Mouse (Mus musculus) hindbrain, embryonic 12.5 days (tissue): ENCODE data around the gene Zfp618. TPM values are rescaled to one million over a fixed set of nuclear protein-coding genes. Genes with fewer than 3 reads are reported as not detected.

Experiments
- ATAC-seq: fragments of 200-750 bp; cut with Nextera tagmentation; 2 replicates; pipeline ENCODE4 v1.8.0; 2017; ENCODE audit warnings: moderate TSS enrichment; ENCODE audit not compliant: low FRiP score
- H3K27ac ChIP-seq: fragments of 300-500 bp; sonication (generic); 2 replicates; pipeline ENCODE4 v1.5.1; 2016; ENCODE audit warnings: mild to moderate bottlenecking
- H3K27me3 ChIP-seq: fragments of 300-500 bp; sonication (generic); 2 replicates; pipeline ENCODE4 v1.6.1; 2016; ENCODE audit warnings: mild to moderate bottlenecking
- H3K36me3 ChIP-seq: fragments of 300-500 bp; sonication (generic); 2 replicates; pipeline ENCODE4 v1.6.1; 2016; ENCODE audit warnings: mild to moderate bottlenecking
- H3K4me1 ChIP-seq: fragments of 300-500 bp; sonication (generic); 2 replicates; pipeline ENCODE4 v1.6.1; 2016
- H3K4me2 ChIP-seq: fragments of 300-500 bp; sonication (generic); replicated peaks from 2 replicates; pipeline ENCODE4 v1.6.1; 2016; ENCODE audit warnings: mild to moderate bottlenecking
- H3K4me3 ChIP-seq: fragments of 300-500 bp; sonication (generic); 2 replicates; pipeline ENCODE4 v1.5.1; 2016; ENCODE audit warnings: mild to moderate bottlenecking
- H3K9ac ChIP-seq: fragments of 300-500 bp; sonication (generic); 2 replicates; pipeline ENCODE4 v1.6.1; 2016; ENCODE audit warnings: mild to moderate bottlenecking, moderate library complexity
- H3K9me3 ChIP-seq: fragments of 300-500 bp; sonication (generic); replicated peaks from 2 replicates; pipeline ENCODE4 v1.6.1; 2016; ENCODE audit warnings: mild to moderate bottlenecking
- WGBS: fragments of 180-500 bp; shearing (Covaris S2); methylation state at CpG from one replicate; pipeline ENCODE4 v1.1.7; 2016; 5-methylcytosine and 5-hydroxymethylcytosine counted together
- polyA plus RNA-seq: library from polyadenylated mRNA; unstranded; fragments of >200 nt; fragmentation: Nextera tagmentation; extraction: Ambion mirVana; gene quantifications from 2 replicates; pipeline ENCODE4 v1.2.1, GENCODE M21; 2016

Gene Zfp618
- polyA plus RNA-seq, 1 experiment from 2014 or later: 57.8 TPM

DNA sequence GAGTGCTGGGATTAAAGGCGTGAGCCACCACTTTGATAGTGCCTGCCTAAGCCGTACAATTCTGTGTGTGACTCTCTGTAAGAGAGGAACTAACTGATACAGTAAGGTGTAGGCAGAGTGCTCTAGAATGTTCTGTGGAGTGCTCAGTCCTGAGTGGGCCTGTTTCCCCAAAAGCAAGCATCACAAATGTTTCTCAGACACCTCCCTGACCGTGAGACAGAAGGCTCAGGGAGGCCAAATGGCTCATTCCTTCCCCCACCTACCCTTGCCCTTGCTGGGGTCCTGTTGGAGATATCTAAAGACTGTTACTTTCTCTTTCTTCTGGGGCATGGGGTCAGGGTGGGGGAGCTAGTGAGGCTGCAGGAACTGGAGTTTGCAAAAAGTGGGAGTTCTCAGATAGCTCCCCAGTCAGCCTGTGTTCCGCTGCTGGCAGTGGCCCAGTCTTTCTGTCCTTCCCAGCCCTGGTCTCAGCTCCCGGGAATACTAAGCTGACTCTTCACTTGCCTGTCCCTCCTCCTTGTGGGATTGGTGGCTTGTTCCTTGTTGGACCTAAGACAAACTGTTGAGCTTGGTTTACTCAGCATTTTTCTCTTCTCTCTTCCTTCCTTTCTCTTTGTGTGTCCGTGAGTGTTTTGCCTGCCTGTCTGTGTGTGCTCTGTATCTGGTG is 55.8 kb downstream of the Zfp618 start:
- Histone ChIP-seq H3K27me3 (no peaks in the 10 kb centered on the region), H3K4me2 (no peak overlapping the region), H3K36me3 (no peaks in the 10 kb centered on the region), H3K27ac (no peak overlapping the region), H3K4me1 (peaks cover 8% of the 10 kb centered on the region; the same call in 1 of the 2 replicates), H3K4me3 (no peak overlapping the region), H3K9ac (no peak overlapping the region), H3K9me3 (0 out of 2 replicates have a peak, but pooled peaks cover 3% of the 10 kb centered on the region)
- WGBS: 87% methylated on average over 6 of the region's 6 CpGs
- ATAC-seq: no peak

DNA sequence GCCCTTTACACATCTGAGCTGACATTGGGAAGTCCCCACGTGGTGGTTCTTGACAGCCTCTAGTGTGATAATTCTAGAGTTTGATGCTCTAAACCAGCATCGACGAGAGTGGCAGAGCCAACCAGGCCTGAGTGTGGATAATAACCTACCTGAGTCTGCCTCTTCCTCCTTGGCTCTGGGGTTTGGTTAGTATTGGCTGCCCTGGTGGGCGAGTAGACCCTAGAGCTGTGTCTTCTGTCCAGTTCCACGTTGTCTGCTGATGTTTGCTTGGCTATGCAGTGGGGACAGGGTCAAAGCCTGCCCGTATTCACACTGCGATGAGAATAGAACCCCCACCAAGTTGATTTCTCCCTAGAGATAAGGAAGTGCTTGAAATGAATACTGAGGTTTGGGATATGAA is 58.1 kb downstream of the Zfp618 start:
- no peak for ATAC-seq
- Histone ChIP-seq H3K4me2 (no peak overlapping the region), H3K9me3 (0 out of 2 replicates have a peak, but pooled peaks cover 3% of the 10 kb centered on the region), H3K27ac (no peak overlapping the region), H3K4me3 (no peak overlapping the region), H3K27me3 (no peaks in the 10 kb centered on the region), H3K36me3 (no peaks in the 10 kb centered on the region), H3K4me1 (peaks cover 8% of the 10 kb centered on the region; the same call in 1 of the 2 replicates), H3K9ac (no peak overlapping the region)
- 95% methylated on average over 7 of the region's 7 CpGs for WGBS

DNA sequence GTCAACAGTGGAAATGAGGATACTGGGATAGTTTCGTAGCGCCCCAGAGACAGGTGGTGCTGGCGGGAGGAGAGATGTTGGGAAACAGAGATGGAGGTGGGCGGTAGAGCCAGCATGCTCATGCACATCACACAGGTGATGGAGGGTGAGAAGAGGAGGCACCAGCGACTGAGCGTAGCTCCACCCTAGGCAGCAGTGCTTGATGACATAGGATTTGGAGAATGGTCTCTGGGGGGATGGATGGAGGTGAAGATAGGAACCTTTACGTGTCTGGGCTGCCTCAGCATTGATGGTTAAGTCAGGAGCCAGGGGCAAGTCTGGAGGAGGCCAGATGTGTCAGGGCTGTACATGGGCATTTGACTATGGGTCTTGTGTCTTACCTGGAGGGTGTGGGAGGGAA is 58.7 kb downstream of the Zfp618 start:
- Histone ChIP-seq H3K4me2 (no peak overlapping the region), H3K4me1 (peaks cover 8% of the 10 kb centered on the region; the same call in 1 of the 2 replicates), H3K36me3 (no peaks in the 10 kb centered on the region), H3K27me3 (no peaks in the 10 kb centered on the region), H3K27ac (no peak overlapping the region), H3K4me3 (no peak overlapping the region), H3K9ac (no peak overlapping the region), H3K9me3 (0 out of 2 replicates have a peak, but pooled peaks cover 3% of the 10 kb centered on the region)
- ATAC-seq: no peak
- WGBS: 96% methylated on average over 7 of the region's 7 CpGs

DNA sequence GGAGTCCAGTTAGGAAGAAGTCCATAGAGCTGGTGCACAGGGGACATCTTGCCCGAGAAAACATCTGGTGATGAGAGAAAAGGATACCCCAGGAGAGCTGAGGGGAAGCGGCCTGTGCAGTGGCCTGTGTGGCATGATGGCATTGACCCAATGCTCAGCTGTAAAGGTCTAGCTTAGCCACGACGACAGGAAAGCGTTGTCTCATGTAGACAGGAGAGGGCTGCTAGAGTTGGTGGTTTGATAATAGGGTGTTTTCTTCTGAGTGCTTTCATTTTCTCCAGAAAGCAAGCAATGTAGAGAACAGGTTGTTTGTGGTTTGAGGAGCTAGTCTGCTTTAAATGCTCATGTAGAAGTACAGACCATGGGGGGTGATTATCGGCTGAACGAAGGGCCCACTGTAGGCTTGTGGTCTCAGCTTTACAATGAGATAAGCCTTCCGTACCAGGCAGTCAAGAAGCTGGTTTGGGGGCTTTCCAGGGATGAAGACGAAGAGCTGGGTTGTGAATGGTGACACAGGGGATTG is 59.4 kb downstream of the Zfp618 start:
- peaks cover 5% of the 10 kb centered on the region; the same call in 1 of the 2 replicates for H3K4me1 ChIP-seq
- H3K4me2 ChIP-seq: no peak overlapping the region
- H3K4me3 ChIP-seq: no peak overlapping the region
- no peaks in the 10 kb centered on the region for H3K36me3 ChIP-seq
- ATAC-seq: no peak
- H3K27ac ChIP-seq: no peak overlapping the region
- no peak overlapping the region for H3K9ac ChIP-seq
- H3K9me3 ChIP-seq: 0 out of 2 replicates have a peak, but pooled peaks cover 3% of the 10 kb centered on the region
- H3K27me3 ChIP-seq: no peaks in the 10 kb centered on the region
- WGBS: 87% methylated on average over 9 of the region's 9 CpGs

DNA sequence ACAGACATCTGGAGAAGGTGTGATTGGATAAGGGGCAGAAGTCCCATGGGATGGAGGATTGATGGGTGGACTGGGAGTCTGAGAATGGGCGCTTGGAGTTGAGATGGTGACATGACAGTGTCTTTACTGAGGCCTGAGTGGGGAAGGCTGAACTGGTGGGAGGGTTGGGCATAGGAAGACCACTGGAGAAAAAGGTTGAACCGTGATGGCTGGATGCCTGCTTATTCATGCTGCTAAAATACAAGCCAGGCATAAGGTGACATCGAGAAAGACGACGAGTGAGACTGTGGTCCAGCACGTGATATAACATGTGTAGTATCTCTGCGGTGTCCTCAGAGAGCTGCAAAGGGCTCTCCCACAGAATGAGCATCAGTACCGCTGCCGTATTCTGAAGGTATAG is 59.9 kb downstream of the Zfp618 start:
- no peaks in the 10 kb centered on the region for H3K27me3 ChIP-seq
- H3K36me3 ChIP-seq: no peaks in the 10 kb centered on the region
- H3K4me2 ChIP-seq: no peak overlapping the region
- no peak overlapping the region for H3K27ac ChIP-seq
- 0 out of 2 replicates have a peak, but pooled peaks cover 3% of the 10 kb centered on the region for H3K9me3 ChIP-seq
- no peak overlapping the region for H3K9ac ChIP-seq
- H3K4me3 ChIP-seq: no peak overlapping the region
- 93% methylated on average over 9 of the region's 9 CpGs for WGBS
- ATAC-seq: no peak
- peaks cover 5% of the 10 kb centered on the region; the same call in 1 of the 2 replicates for H3K4me1 ChIP-seq

DNA sequence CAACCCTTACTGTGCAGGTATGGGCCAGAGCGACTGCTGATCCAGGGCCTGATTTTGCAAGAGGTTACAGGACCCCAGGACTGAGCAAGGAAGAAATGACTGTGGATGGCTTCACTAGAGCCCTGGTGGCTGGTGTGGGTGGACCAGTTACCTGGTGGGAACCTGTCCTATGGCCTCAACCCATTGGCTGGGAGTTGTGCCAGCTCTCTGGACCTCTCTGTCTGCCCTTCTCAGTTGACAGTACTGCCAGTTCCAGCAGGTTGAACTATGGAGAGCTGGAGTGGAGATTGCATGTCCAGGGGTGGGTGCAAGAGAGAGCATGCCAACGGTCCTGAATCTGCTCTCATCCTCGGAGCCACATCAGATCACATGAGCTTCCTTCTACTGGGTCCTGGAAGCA is 60.9 kb downstream of the Zfp618 start:
- no peak for ATAC-seq
- no peak overlapping the region for H3K9ac ChIP-seq
- H3K27ac ChIP-seq: no peak overlapping the region
- H3K27me3 ChIP-seq: no peaks in the 10 kb centered on the region
- H3K4me3 ChIP-seq: no peak overlapping the region
- 93% methylated on average over 3 of the region's 3 CpGs for WGBS
- H3K9me3 ChIP-seq: 0 out of 2 replicates have a peak, but pooled peaks cover 3% of the 10 kb centered on the region
- peaks cover 7% of the 10 kb centered on the region for H3K4me1 ChIP-seq
- no peaks in the 10 kb centered on the region for H3K36me3 ChIP-seq
- H3K4me2 ChIP-seq: no peak overlapping the region

DNA sequence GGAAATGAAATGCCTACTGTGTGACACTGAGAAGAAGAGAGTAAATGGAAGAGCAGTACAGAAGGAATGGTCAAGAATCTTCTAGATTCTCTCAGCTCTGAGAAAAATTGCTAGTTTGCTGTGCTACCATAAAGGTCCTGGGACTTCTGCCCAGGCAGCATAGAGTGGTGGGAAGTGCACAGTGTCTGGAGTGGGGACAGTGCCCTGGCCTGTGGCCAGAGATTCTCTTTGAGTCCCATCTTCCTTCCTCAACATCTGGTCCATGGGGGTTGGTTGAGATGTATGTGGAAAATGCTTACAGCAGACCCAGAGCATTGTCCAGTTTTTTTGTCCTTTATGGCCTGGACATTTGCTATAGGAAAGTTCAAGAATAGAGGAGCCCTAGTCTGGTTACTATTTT is 62.1 kb downstream of the Zfp618 start:
- Histone ChIP-seq H3K36me3 (no peaks in the 10 kb centered on the region), H3K9me3 (0 out of 2 replicates have a peak, but pooled peaks cover 3% of the 10 kb centered on the region), H3K4me1 (peaks cover 11% of the 10 kb centered on the region), H3K4me3 (no peak overlapping the region), H3K9ac (no peak overlapping the region), H3K27me3 (no peaks in the 10 kb centered on the region), H3K27ac (no peak overlapping the region), H3K4me2 (no peak overlapping the region)
- ATAC-seq: no peak

DNA sequence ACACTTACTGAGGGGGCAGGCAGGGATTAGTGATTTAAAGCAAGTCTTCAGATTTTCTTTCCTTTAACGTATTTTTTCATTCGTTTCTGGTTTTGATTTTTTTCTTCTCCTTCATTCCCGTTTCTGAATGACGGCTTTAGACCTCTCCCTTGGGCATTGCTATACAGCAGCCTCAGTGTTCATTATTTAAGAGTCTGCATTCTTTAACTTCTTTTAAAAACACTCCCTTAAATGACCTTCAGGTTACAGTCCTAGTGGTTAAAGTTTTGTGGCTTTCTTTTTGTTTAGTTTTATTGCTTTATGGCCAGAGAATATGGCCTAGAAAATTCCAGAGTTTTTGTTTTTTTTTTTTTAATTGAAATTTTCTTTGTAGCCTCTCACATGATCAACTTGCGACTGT is 64.8 kb downstream of the Zfp618 start:
- Histone ChIP-seq H3K27ac (no peak overlapping the region), H3K4me1 (peaks cover 25% of the 10 kb centered on the region), H3K4me2 (no peak overlapping the region), H3K27me3 (no peaks in the 10 kb centered on the region), H3K36me3 (no peaks in the 10 kb centered on the region), H3K4me3 (no peak overlapping the region), H3K9me3 (no peaks in the 10 kb centered on the region), H3K9ac (no peak overlapping the region)
- ATAC-seq: no peak
- WGBS: 41% methylated on average over 5 of the region's 5 CpGs

DNA sequence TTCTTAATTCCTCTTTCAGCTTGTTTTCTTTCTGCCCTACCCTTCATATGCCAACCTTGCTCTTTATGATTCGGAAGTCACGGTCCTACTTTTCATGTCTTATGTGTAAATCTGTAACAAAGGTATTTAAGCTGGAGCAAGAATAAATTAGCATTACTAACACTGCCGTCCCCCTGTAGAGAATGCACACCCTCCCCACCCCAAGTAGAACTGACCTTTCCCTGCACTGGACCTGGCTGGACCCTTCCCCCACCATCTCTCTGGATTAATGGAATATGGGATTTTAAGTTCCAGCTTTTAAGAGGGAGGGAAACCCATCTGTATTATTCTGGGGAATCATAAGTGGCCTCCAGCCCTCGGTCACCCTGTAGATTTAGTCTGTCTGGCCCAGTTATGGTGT is 65.9 kb downstream of the Zfp618 start:
- no peak for ATAC-seq
- 50% methylated on average over 4 of the region's 4 CpGs for WGBS

DNA sequence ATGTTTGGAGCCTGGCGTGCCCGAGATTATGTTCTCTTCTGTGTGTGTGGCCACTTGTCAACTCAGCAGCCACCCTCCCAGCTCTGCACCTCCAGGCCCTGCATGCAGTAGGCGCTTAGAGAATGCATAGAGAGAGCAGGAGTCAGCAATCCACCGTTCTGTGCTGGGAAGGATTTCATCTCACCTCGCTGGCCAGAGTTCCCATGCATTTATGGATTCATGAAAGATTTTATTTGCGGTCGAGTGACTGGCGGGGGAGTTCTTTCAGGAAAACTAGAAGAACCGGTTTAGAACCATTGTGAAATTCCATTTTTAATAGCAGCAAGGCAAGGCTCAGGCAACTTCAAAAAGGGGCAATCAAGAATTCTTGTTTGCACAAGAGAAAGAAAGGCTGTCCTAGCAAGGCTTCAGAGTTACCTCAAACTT is 67.2 kb downstream of the Zfp618 start:
- no peak for ATAC-seq
- WGBS: 77% methylated on average over 9 of the region's 9 CpGs
- no peak overlapping the region for H3K4me3 ChIP-seq

More for the DNA sequence above, 65.9 kb downstream of the Zfp618 start:
- Histone ChIP-seq H3K36me3 (no peaks in the 10 kb centered on the region), H3K9me3 (no peaks in the 10 kb centered on the region), H3K27me3 (no peaks in the 10 kb centered on the region), H3K4me3 (no peak overlapping the region), H3K9ac (no peak overlapping the region), H3K27ac (no peak overlapping the region), H3K4me1 (peaks cover 25% of the 10 kb centered on the region), H3K4me2 (no peak overlapping the region)

DNA sequence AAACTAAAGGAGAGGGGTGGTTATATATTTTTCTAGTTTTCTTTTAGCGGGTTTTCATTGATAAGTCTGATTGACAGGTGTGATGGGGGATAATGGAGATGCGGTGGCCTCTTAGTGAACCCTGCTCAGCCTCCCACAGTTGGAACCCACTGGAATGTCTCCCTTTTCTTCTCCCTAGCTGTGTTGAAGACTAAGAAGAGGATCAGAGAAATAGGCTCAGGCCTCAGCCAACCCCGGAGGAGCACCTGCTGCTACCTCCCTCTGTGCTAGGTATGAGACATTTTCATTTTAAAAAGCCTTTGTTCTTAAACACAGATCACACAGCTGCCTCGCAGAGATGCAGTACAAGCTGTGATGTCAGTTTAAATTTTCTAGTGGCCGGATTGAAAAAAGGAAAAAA is 68.4 kb downstream of the Zfp618 start:
- H3K9ac ChIP-seq: no peak overlapping the region
- H3K27me3 ChIP-seq: no peaks in the 10 kb centered on the region
- no peaks in the 10 kb centered on the region for H3K9me3 ChIP-seq
- H3K4me2 ChIP-seq: no peak overlapping the region
- no peak for ATAC-seq
- H3K4me1 ChIP-seq: peaks cover 25% of the 10 kb centered on the region
- no peak overlapping the region for H3K27ac ChIP-seq
- H3K36me3 ChIP-seq: no peaks in the 10 kb centered on the region
- 19% methylated on average over 5 of the region's 5 CpGs for WGBS
- H3K4me3 ChIP-seq: no peak overlapping the region

More for the DNA sequence above, 67.2 kb downstream of the Zfp618 start:
- no peak overlapping the region for H3K4me2 ChIP-seq
- no peak overlapping the region for H3K27ac ChIP-seq
- H3K9ac ChIP-seq: no peak overlapping the region
- no peaks in the 10 kb centered on the region for H3K9me3 ChIP-seq
- H3K36me3 ChIP-seq: no peaks in the 10 kb centered on the region
- peaks cover 25% of the 10 kb centered on the region for H3K4me1 ChIP-seq
- no peaks in the 10 kb centered on the region for H3K27me3 ChIP-seq

DNA sequence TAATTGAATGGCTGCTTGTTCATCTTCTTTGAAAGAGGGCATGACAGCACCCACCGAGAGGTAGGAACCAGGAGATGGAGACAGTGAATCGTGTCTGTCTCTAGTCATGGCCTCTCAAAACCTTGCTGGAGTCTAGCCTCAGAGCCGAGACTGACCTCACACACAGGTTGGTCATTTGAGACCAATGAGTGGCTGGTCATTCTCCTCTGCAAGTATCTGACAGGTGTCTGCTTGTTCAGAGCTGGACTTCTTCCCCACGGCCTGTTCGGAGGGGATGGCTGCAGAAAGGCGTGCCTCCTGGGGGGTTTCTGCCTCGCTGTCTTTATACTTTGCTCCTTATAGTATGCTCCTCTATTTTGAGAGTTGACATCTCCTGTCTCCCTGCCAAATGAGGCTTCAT is 70.6 kb downstream of the Zfp618 start:
- WGBS: 69% methylated on average over 7 of the region's 7 CpGs
- H3K36me3 ChIP-seq: 0 out of 2 replicates have a peak, but pooled peaks cover 3% of the 10 kb centered on the region
- no peak overlapping the region for H3K4me2 ChIP-seq
- H3K4me3 ChIP-seq: no peak overlapping the region
- no peak for ATAC-seq
- no peak overlapping the region for H3K9ac ChIP-seq
- H3K27ac ChIP-seq: no peak overlapping the region
- H3K27me3 ChIP-seq: no peaks in the 10 kb centered on the region
- no peaks in the 10 kb centered on the region for H3K9me3 ChIP-seq
- H3K4me1 ChIP-seq: peaks cover 25% of the 10 kb centered on the region

DNA sequence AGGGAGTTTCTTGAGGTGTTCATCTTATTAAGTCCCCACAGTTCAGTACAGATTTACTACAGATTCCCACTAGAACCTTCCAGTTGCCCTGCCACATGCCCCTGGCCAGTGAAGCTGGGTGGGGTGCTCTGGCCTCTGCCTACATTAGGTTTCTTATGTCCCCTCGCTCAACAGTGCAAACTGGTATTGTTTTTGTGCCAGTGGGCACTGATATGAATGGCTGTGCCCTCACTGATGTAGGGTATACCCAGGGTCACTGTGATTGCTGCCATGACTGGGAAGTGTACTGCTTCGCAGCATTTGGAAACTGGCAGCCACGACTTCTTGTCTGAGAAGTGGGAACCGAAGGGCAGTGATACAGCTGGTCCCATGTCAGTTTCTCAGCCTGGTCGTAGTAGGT is 71.4 kb downstream of the Zfp618 start:
- ATAC-seq: no peak
- H3K4me3 ChIP-seq: no peak overlapping the region
- peaks cover 19% of the 10 kb centered on the region for H3K4me1 ChIP-seq
- no peak overlapping the region for H3K4me2 ChIP-seq
- no peak overlapping the region for H3K9ac ChIP-seq
- WGBS: 91% methylated on average over 5 of the region's 5 CpGs
- H3K36me3 ChIP-seq: 0 out of 2 replicates have a peak, but pooled peaks cover 3% of the 10 kb centered on the region
- H3K27me3 ChIP-seq: no peaks in the 10 kb centered on the region
- no peaks in the 10 kb centered on the region for H3K9me3 ChIP-seq
- H3K27ac ChIP-seq: no peak overlapping the region
